14 mouse cellular contexts compared by ENCODE assay signal in genomic region chr10:53329257-53329656, GRCm38 (mm10). TPM values are rescaled to one million over a fixed set of nuclear protein-coding genes. Genes with fewer than 3 reads are reported as not detected.
"Had no signal": no experiment of that assay in that cellular context is flagged by ENCODE, and none has a peak within 500 bp of the region (broad histone marks: within the 10 kb centered on the region; RNA-seq: fewer than 3 reads in every experiment).

No protein-coding gene starts in this region.

- H3K4me1 ChIP-seq: midbrain, embryonic 10.5 days; neural tube, embryonic 15.5 days had no signal

- DNase-seq: kidney, postnatal 4 days; lung, adult 2 months; lung, postnatal 4 days; midbrain, embryonic 14.5 days had no signal

- H3K36me3 ChIP-seq: limb, embryonic 10.5 days; liver, embryonic 15.5 days; midbrain, embryonic 10.5 days; neural tube, embryonic 15.5 days had no signal

- H3K27ac ChIP-seq: left cerebral cortex, adult 2 months; limb, embryonic 10.5 days; liver, embryonic 15.5 days; midbrain, embryonic 10.5 days; neural tube, embryonic 15.5 days; stomach, postnatal 0 days had no signal

- H3K4me2 ChIP-seq: liver, embryonic 11.5 days; liver, embryonic 15.5 days; neural tube, embryonic 15.5 days had no signal

- H3K4me3 ChIP-seq: left cerebral cortex, adult 2 months; limb, embryonic 10.5 days; liver, embryonic 15.5 days; midbrain, embryonic 10.5 days; myocyte; neural tube, embryonic 15.5 days had no signal

- H3K9ac ChIP-seq: liver, embryonic 15.5 days; neural tube, embryonic 15.5 days had no signal

- H3K9me3 ChIP-seq: limb, embryonic 10.5 days; liver, embryonic 15.5 days; midbrain, embryonic 10.5 days; neural tube, embryonic 15.5 days had no signal

- ATAC-seq: lung, postnatal 0 days had no signal

- H3K27me3 ChIP-seq: liver, embryonic 15.5 days; neural tube, embryonic 15.5 days had no signal

RNA-seq across cellular contexts. Expression of gene Pln, which starts 8.2 kb away (rescaled TPM):
- total RNA-seq: megakaryocyte, adult 5-6 weeks had no signal
